Mouse (Mus musculus): ENCODE measurements at regions not wholly inside any gene's neighbourhood (a gene's known extent, or its start where the extent isn't known, plus 50 kb on each side); places are given as distances from the start of the nearest gene placed in this dataset.

DNA sequence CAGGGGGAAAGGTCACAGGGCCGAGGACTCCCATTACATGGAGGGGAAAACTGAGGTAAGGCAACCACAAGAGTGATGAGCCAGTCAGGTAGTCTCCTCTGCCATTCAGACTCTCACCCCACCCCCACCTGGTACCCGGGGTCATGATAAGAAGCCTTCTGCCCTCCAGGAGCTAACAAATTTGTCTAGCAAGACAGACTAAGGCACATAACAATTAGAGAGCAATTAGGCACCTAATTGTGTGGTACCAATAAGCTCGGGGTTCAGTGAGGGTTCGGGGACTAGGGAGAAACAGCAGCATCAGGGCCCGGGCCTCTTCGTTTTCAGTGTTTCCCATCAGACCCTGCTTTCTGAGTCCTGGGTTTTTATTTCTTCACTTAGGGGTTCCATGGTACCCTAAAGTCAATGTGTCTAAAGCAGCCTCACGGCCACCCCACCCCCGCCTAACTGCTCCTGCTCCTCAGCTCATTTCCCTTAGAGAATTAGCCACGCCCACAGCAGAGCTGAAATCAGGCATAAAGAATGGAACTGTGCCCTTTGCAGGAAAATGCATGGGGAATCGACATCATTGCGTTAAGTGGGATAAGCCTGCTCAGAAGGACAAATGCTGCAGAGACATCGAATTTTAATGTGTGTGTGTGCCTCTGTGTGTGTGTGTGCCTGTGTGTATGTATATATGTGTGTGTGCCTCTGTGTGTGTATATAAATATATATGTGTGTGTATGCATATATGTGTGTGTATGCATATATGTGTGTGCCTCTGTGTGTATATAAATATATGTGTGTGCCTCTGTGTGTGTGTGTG lies 249.3 kb downstream of the Cryba4 start:
- intact Hi-C loops (cut with DNase I), result no loop called here

DNA sequence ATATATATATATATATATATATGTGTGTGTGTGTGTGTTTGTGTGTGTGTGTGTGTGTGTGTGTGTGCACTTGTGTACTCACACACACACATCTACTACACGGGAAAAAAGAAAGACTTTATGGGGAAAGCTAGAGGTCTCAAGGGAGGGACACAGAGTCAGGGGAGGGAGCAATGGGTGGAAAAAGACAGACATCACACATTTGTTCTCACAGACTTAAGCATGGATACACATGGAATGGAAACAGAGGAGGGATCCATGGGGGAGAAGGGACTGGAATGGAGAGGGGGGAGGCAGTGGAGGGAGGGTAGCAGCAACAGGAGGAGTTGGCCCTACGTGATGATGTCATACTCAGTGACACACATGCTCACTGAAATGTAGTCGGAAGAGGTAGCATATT lies 248.3 kb downstream of the Cryba4 start:
- intact Hi-C loops (cut with DNase I), result no loop called here

DNA sequence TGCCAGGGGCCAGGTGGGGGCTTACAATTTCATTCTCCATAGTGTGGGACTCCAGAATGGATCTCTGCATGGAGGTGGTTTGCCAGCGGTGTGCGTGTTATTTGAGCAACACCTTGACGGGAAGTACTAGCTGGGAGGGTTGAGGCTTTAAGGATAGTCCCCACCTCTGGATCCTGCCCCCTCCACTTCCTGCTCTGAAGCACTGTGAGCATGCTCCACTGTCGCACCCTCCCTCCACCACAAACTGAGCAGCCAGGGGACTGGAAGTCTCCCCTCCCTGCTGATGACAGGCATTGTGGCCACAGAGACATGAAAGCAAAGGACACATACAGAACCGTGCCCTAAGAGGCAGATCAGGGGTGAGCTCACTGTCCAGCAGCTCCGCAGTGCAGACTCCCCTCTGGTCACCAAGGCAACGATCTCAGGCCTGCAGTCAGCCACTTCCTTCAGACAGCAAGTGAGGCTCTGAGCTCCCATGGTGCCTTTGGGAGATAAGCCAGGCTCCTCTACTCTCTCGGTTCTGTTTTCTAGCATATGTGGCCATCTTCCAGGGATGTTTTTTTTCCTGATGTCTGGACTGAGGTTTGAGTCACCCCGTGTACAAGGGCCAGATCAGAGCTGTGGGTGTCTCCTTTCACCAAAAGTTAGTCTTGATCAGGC lies 239.7 kb downstream of the Cryba4 start:
- intact Hi-C loops (cut with DNase I), result no loop called here

DNA sequence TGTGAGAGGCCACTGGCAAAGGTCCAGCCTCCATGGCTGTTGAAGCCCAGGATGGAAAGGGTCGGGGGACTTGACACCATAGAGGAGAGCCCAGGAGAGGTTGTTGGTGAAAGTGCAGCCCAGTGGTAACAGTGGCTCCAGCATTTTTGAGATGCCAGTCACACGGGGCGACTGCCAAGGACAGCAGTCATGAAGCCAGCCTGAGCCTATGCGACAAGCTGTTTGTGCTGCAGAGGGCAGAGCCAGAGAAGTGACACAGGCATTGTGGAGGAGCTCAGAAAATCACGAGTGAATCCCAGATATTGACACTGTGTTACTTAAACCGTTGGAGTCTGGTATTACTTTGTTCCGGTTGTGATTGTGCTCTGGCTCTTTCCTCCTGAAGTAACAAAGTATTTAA lies 233.4 kb downstream of the Cryba4 start:
- intact Hi-C loops (cut with DNase I), result no loop called here

DNA sequence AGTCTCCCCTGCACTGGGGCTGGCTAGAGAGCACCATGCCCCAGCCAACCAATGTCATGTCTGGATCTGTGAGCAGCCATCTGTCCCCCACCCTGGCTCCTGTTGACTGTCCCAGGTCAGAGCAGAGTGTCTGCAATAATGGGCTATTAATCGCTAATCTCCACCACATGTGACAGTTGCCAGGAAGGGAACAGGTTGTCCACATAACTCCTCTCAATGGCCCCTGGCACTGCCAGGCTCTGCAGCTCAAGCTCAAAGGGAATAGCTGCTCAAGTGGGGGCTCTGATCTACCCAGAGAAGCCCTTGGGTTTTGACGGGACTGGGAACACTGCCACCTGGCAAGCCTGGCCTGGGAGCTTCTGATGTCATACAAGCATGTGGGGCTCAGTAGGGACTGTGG lies 231.4 kb downstream of the Cryba4 start:
- intact Hi-C loops (cut with DNase I), result no loop called here

DNA sequence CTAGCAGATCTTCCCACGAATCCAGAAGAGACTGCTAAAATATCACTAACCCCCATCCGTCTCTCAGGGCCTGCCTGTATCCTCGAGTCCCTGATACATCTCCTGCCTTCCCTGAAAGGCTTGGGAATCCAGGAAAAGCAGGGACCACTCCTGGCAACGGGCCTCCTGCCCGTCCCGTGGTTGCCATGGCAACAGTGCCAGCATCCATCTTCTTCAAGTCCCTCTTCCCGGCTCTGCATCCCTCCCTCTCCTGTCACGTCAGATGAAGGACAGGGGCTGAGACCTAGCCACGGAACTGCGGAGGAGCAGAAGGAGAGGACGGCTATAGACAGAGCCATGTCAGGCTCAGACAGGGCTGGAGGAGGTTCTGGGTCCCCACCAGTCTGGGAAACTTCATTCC lies 222.4 kb downstream of the Cryba4 start:
- intact Hi-C loops (cut with DNase I), result no loop called here

DNA sequence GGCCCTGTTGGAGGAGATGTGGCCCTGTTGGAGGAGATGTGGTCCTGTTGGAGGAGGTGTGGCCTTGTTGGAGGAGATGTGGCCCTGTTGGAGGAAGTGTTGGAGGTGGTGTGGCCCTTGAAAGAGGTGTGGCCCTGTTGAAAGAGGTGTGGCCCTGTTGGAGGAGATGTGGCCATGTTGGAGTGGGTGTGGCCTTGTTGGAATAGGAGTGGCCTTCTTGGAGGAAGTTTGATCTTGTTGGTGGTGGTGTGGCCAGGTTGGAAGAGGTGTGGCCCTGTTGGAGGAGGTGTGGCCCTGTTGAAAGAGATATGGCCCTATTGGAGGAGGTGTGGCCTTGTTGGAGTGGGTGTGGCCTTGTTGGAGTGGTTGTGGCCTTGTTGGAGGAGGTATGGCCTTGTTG lies 220.3 kb downstream of the Cryba4 start:
- intact Hi-C loops (cut with DNase I), result no loop called here

DNA sequence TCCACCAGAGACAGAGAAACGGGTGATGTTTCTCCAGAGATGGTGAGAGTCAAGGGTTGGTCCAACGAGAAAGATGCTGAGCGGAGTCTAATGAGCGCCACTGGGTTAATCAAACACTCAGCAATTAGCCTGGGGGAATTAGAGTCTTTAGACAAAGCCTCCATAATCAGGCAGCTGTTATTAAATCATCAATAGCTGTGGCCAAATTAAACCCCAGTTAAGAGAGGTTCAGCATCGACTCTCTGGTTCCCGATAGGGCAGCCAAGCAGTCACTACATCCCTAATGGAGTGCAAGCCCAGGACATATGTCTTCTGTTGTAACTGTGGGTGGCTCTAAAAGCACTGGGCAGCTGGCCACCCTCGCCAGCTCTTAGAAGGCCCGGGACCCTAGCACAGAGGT lies 216.9 kb downstream of the Cryba4 start:
- intact Hi-C loops (cut with DNase I), result no loop called here

DNA sequence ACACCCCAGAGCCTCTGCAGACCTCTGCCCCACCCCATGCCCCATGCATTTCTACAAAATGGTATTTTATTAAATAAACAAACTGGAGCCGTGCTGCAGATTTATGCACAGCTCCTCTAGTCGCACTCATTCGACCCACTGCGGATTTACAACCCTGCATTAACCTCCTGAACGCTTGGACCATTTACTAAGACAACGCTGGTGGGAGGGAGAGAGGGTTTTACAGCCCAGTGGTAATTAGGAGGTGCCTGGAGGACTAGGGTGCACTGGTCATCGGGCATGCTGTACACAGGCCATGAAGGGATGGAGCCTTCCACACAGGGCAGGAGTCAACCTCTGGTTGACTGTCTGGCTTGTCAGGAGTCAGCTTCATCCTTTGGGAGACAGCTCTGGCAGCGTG lies 215.2 kb downstream of the Cryba4 start:
- intact Hi-C loops (cut with DNase I), result no loop called here

DNA sequence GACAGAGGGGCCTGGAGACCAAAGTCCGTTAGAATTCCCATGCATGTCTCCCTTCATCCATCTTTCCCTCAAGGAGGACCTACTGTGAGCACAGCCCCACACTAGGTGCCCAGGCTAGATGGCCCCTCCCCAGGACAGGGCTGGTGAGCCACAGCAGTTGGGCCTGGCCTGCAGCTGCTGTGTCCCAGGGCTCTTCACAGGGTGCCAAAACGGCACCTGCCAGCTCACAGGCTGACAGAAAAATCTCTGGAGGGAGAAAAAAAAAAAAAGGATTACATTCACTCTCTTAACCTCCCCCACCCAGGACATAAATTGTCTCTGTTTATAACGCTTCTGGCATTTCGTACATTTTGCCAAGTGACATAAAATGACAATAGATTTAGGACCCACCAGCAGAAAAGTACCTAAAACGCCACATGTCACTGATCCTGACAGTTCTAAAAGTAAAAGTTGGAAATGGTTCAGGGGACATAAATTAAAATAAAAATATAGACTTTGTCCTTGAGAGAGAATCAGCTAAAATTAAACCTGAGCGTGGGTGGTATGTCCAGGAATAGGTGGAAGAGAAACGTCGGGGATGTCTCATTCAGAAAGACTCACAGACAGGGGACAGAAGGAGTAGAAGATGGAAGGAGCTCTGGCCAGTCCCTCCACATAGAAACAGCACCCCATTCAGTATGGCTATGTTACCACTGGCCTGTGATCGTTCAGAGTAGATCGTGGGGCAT lies 212.5 kb downstream of the Cryba4 start:
- intact Hi-C loops (cut with DNase I), result no loop called here

DNA sequence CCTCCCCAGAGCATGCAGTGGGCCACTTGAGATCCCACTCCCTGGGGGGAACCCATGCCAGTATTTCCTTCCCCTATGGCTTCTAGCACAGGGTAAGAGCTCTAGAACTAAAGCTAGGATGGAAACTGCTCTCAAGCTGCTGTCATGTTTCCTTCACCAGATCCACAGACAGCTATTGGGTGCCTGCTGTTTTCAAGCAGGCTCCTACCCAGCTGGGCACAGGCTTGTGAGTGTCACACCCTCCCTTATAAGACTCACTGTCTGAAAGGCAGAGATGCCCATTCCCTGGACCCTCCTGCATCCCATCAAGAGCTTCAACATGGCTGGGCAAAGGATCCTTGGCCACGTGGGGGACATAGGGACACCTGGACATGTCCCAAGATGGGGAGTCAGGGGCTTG lies 211.6 kb downstream of the Cryba4 start:
- intact Hi-C loops (cut with DNase I), result no loop called here

DNA sequence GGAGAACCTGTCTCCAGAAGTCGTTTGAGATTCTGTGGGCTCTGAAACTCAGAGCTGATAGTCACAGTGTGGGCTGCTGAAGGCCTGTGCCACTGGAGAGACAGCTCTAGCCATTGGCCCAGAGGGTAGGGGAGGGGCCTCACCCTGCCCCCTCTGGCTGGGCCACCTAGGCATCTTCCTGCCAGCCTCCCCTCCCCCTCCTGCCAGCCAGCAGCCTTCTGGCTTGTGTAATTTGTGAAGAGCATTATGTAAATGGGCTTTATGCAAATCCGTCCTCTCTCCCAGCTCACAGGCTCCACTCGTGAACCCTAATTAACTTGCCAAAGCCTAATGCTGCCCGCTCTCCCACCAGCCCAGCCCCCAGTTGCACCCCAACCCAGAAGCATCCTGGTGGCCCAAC lies 211.0 kb downstream of the Cryba4 start:
- intact Hi-C loops (cut with DNase I), result no loop called here

DNA sequence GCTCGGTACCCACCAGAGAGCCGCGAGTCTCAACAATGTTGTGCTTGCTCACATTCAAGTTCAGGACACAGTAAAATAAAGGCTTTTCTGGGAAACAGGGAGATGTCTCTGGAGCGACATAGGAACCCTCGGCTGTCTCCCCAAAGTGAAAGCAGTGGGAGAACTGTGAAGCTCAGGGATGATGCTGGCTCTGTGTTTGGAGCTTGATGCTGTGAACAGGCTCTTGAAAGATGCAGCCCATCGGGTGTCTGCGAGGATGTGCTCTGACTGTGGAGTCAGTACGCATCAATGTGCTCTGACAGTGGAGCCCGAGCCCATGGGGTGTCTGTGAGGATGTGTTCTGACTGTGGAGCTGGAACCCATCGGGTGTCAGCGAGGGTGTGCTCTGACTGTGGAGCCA lies 210.1 kb downstream of the Cryba4 start:
- intact Hi-C loops (cut with DNase I), result no loop called here

DNA sequence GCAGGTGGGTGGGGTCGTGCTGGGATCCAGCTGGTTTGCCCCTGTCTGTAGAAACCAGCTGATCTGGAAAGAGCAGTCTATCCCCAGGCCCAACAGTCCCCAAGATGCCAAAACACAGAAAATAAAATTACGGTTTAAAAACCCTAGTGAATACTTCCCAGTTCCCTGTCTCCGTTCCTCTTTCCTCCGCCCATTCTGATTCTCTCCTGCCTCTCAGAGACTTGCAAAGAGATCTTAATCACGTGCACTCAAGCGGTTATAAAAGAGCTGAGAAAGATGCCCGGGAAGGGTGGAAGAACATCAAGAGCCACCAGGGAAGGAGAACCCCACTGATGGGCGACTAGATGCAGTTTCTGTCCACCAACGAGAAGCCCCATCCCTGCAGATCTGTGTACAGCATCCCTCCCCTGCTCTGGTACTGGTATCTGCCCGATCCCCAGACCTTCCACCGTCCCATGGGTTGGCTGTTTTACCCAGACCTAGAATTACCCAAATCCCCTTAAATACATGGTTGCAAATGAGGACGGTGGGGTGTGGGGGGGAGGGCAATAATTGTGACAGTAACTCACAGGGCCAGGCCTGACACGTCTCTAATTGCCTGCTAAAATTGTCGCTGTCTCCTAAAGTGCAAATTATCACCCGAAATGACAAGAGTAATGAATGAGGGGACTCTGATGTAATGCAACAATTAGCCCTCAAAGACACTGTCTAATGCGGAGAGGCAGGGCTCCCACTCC lies 202.1 kb downstream of the Cryba4 start:
- intact Hi-C loops (cut with DNase I), result no loop called here

DNA sequence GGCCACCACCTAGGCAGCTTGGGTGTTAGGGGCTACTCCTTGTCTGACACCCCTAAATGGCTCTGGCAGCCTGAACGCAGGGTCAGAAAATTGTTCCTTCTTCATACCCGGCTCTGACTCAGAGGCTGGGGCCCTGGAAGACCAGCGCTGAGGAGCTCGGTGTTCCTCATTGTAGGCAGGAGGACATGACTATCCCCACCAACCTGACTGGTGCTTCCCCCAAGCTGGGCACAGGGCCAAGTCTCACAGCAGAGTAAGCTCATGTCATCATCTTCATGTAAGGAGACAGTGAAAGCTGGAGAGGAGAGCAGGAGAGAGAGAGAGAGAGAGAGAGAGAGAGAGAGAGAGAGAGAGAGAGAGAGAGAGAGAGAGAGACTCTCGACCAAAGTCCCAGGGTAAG lies 201.4 kb downstream of the Cryba4 start:
- intact Hi-C loops (cut with DNase I), result no loop called here

DNA sequence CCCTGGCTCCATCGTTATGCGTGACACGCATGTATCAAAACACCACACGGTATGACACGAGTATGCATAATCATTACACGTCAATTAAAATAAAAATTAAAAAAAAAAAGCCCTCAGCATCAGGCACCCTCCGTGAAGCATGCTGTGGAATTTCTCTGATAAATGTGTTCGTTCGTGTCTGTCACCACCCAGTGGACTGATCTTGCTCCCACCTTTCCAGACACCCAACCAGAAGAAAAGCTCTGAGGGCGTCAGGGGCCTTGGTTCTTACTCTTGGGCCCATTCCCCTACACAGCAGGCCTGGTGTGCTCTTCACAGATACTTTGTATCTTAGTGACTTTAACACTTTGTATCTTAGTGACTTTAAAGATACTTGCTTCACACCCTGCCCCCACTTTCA lies 200.5 kb downstream of the Cryba4 start:
- intact Hi-C loops (cut with DNase I), result no loop called here

DNA sequence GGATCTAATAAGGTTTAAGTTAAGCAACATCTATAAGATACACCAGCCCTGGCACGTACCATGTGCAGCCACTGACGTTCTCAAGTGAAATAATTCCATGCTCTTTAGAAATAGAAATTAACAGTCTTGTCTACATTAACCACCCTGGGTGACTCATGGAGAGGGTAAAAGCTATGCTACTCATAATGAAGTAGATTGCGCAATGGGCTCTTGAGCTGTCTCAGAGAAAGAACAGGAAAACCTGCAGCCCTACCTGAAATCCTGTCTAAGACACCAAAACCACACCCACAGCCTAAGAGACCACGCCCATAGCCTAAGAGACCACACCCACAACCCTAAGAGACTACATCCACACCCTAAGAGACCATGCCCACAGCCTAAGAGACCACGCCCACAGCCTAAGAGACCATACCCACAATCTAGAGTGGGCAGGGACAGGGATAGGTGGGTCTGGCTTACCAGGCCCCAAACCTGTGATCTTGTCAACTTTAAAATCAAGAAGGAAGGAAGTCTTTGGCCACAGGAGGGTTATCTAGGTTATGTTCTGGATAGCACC lies 198.6 kb downstream of the Cryba4 start:
- intact Hi-C loops (cut with DNase I), result no loop called here

DNA sequence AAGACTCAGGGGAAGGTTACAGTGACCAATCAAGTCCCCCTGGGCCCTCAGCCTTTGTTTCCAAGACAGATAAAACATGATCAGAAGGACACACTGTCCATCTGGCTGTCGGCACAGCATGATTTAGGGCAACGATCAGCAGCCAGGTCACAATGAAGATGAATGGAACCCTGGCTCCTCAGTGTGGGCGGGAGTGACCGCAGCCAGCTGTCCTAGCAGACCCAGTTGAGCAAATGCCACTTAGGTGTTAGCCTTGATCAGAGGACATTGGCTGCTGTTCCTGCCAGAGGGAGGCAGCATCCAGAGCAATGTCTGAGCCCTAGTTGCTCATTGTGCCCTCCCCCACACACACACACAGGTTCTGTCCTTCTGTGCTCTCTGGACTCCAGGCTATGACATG lies 197.3 kb downstream of the Cryba4 start:
- intact Hi-C loops (cut with DNase I), result no loop called here

DNA sequence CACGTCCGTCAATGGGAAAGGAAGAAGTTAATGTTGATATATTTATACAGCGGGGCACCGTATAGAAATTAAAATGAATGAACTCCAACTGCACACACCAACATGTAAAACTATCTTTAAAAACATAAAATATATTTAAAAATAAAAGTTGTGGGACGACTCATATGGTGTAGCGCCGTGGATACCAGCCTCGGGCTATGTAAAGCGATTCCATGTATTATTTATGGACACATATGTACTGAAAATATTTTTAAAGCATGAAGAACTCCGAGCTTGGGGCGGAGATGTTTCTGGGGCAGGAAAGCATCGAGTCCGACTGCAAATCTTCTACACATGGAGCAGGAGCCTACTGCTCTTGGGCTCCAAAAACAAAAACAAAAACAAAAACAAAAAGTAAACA lies 182.4 kb downstream of the Cryba4 start:
- intact Hi-C loops (cut with DNase I), result no loop called here

DNA sequence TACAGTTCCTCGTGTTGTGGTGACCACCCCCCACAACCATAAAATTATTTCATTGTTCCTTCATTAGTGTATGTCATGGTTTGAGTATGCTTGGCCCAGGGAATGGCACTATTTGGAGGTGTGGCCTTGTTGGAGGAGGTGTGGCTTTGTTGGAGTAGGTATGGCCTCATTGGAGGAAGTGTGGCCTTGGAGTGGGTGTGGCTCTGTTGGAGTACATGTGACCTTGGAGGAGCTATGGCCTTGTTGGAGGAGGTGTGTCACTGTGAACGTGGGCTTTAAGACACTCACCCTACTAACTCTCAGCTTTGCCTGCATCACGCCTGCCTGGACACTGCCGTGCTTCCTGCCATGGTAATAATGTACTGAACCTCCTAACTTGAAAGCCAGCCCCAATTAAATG lies 179.9 kb downstream of the Cryba4 start:
- intact Hi-C loops (cut with DNase I), result no loop called here

DNA sequence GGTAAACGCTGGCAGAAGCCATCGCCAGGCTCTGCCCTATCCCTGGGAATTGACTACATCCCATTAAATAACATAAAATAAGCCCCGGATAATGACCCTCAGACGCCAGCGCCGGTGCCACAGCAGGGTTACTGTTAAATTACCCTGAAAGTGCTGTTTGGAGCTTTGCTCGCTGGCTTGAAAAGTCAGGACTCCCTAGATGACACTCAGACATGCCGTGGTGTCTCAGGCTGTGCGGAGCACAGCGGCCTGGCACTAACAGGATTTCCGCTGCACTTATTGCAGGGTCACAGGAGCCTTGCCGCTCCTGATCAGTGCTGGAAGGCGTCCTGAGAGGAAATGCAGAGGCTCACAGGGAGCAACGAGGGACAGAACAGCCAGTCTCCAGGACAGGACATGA lies 175.2 kb downstream of the Cryba4 start:
- intact Hi-C loops (cut with DNase I), result no loop called here
